Mouse (Mus musculus): Measurements from ENCODE around the gene Ehd4. TPM values are rescaled to one million over a fixed set of nuclear protein-coding genes. Genes with fewer than 3 reads are reported as not detected.

The Ehd4 gene
- polyA plus RNA-seq, 1 experiment = 19.5 TPM

- peaks cover 7% of the 10 kb centered on the region for H3K4me1 ChIP-seq (ENCODE audit: control insufficient read depth, insufficient read depth, low read length)
- no peak overlapping the region for H3K4me3 ChIP-seq (ENCODE audit: insufficient read depth, low read length)
- no peak overlapping the region for H3K27ac ChIP-seq (ENCODE audit: insufficient read depth, low read length)
- TF ChIP-seq CTCF (IDR thresholded peaks at IDR 0.05; ENCODE audit: borderline replicate concordance, insufficient read depth, low read length) = no peak
Measured at GRCm38 (mm10) chr2:120147999-120148398, 6.4 kb downstream of the Ehd4 start.

GRCm38 (mm10) chr2:120147364-120147763 lies 7.0 kb downstream of the Ehd4 start:
- Histone ChIP-seq H3K4me1 (ENCODE audit: control insufficient read depth, insufficient read depth, low read length) (peaks cover 8% of the 10 kb centered on the region), H3K4me3 (ENCODE audit: insufficient read depth, low read length) (no peak overlapping the region)
- TF ChIP-seq CTCF (IDR thresholded peaks at IDR 0.05; ENCODE audit: borderline replicate concordance, insufficient read depth, low read length) = no peak
- TF ChIP-seq POLR2A (IDR thresholded peaks at IDR 0.05; ENCODE audit: low read depth, low read length) = no peak

GRCm38 (mm10) chr2:120146543-120146942 lies 7.9 kb downstream of the Ehd4 start:
- Histone ChIP-seq H3K4me3 (ENCODE audit: insufficient read depth, low read length) (no peak overlapping the region), H3K27ac (ENCODE audit: insufficient read depth, low read length) (no peak overlapping the region), H3K4me1 (ENCODE audit: control insufficient read depth, insufficient read depth, low read length) (peaks cover 10% of the 10 kb centered on the region)
- TF ChIP-seq CTCF (IDR thresholded peaks at IDR 0.05; ENCODE audit: borderline replicate concordance, insufficient read depth, low read length) (no peak), POLR2A (IDR thresholded peaks at IDR 0.05; ENCODE audit: low read depth, low read length) (no peak)

More at GRCm38 (mm10) chr2:120147364-120147763, 7.0 kb downstream of the Ehd4 start:
- H3K27ac ChIP-seq (ENCODE audit: insufficient read depth, low read length) = no peak overlapping the region

- TF ChIP-seq POLR2A (IDR thresholded peaks at IDR 0.05; ENCODE audit: low read depth, low read length) (no peak), CTCF (IDR thresholded peaks at IDR 0.05; ENCODE audit: borderline replicate concordance, insufficient read depth, low read length) (no peak)
- Histone ChIP-seq H3K27ac (ENCODE audit: insufficient read depth, low read length) (no peak overlapping the region), H3K4me3 (ENCODE audit: insufficient read depth, low read length) (no peak overlapping the region), H3K4me1 (ENCODE audit: control insufficient read depth, insufficient read depth, low read length) (peaks cover 13% of the 10 kb centered on the region)
Measured at GRCm38 (mm10) chr2:120144390-120144789, 10.0 kb downstream of the Ehd4 start.

- peaks cover 7% of the 10 kb centered on the region for H3K4me1 ChIP-seq (ENCODE audit: control insufficient read depth, insufficient read depth, low read length)
- TF ChIP-seq POLR2A (IDR thresholded peaks at IDR 0.05; ENCODE audit: low read depth, low read length) (no peak), CTCF (IDR thresholded peaks at IDR 0.05; ENCODE audit: borderline replicate concordance, insufficient read depth, low read length) (no peak)
- H3K4me3 ChIP-seq (ENCODE audit: insufficient read depth, low read length) = no peak overlapping the region
- H3K27ac ChIP-seq (ENCODE audit: insufficient read depth, low read length) = no peak overlapping the region; the same call in 1 of the 2 replicates
Measured at GRCm38 (mm10) chr2:120142336-120142735, 12.1 kb downstream of the Ehd4 start.

GRCm38 (mm10) chr2:120141671-120142070 lies 12.7 kb downstream of the Ehd4 start:
- H3K27ac ChIP-seq (ENCODE audit: insufficient read depth, low read length) = peak overlapping the region; percentile 82; the same call in 1 of the 2 replicates
- H3K4me3 ChIP-seq (ENCODE audit: insufficient read depth, low read length) = no peak overlapping the region
- no peak for TF ChIP-seq CTCF (IDR thresholded peaks at IDR 0.05; ENCODE audit: borderline replicate concordance, insufficient read depth, low read length)
- TF ChIP-seq POLR2A (IDR thresholded peaks at IDR 0.05; ENCODE audit: low read depth, low read length) = no peak
- peaks cover 7% of the 10 kb centered on the region for H3K4me1 ChIP-seq (ENCODE audit: control insufficient read depth, insufficient read depth, low read length)

GRCm38 (mm10) chr2:120140326-120140725 lies 14.1 kb downstream of the Ehd4 start:
- Histone ChIP-seq H3K4me3 (ENCODE audit: insufficient read depth, low read length) (no peak overlapping the region), H3K27ac (ENCODE audit: insufficient read depth, low read length) (no peak overlapping the region), H3K4me1 (ENCODE audit: control insufficient read depth, insufficient read depth, low read length) (peaks cover 7% of the 10 kb centered on the region)
- TF ChIP-seq CTCF (IDR thresholded peaks at IDR 0.05; ENCODE audit: borderline replicate concordance, insufficient read depth, low read length) (no peak), POLR2A (IDR thresholded peaks at IDR 0.05; ENCODE audit: low read depth, low read length) (no peak)

- peaks cover 7% of the 10 kb centered on the region for H3K4me1 ChIP-seq (ENCODE audit: control insufficient read depth, insufficient read depth, low read length)
- H3K4me3 ChIP-seq (ENCODE audit: insufficient read depth, low read length) = no peak overlapping the region
- no peak overlapping the region for H3K27ac ChIP-seq (ENCODE audit: insufficient read depth, low read length)
- TF ChIP-seq POLR2A (IDR thresholded peaks at IDR 0.05; ENCODE audit: low read depth, low read length) (no peak), CTCF (IDR thresholded peaks at IDR 0.05; ENCODE audit: borderline replicate concordance, insufficient read depth, low read length) (no peak)
Measured at GRCm38 (mm10) chr2:120139091-120139490, 15.3 kb downstream of the Ehd4 start.

GRCm38 (mm10) chr2:120137281-120137680 lies 17.1 kb downstream of the Ehd4 start:
- Histone ChIP-seq H3K4me3 (ENCODE audit: insufficient read depth, low read length) (no peak overlapping the region), H3K27ac (ENCODE audit: insufficient read depth, low read length) (no peak overlapping the region), H3K4me1 (ENCODE audit: control insufficient read depth, insufficient read depth, low read length) (peaks cover 5% of the 10 kb centered on the region)
- no peak for TF ChIP-seq CTCF (IDR thresholded peaks at IDR 0.05; ENCODE audit: borderline replicate concordance, insufficient read depth, low read length)
- no peak for TF ChIP-seq POLR2A (IDR thresholded peaks at IDR 0.05; ENCODE audit: low read depth, low read length)

GRCm38 (mm10) chr2:120134453-120135075 lies 19.8 kb downstream of the Ehd4 start:
- no peak overlapping the region for H3K4me3 ChIP-seq (ENCODE audit: insufficient read depth, low read length)
- no peak for TF ChIP-seq CTCF (IDR thresholded peaks at IDR 0.05; ENCODE audit: borderline replicate concordance, insufficient read depth, low read length)
- TF ChIP-seq POLR2A (IDR thresholded peaks at IDR 0.05; ENCODE audit: low read depth, low read length) = no peak
- peaks cover 6% of the 10 kb centered on the region for H3K4me1 ChIP-seq (ENCODE audit: control insufficient read depth, insufficient read depth, low read length)
- H3K27ac ChIP-seq (ENCODE audit: insufficient read depth, low read length) = peak overlapping the region; percentile 29; the same call in 1 of the 2 replicates

All from embryonic fibroblast, embryonic 13.5 days (primary cell).